Mouse (Mus musculus) CD4-positive helper T cell, adult 2 months (primary cell): Measurements from ENCODE around the gene Mbnl2.

Experiments
- DNase-seq: peaks from one replicate; pipeline ENCODE4 v3.0.0-alpha.2; 2012; ENCODE audit warnings: low read depth, missing footprints, low spot score

Gene Mbnl2

GRCm38 (mm10) chr14:120409854-120410253 is 134.4 kb downstream of the Mbnl2 start:
- DNase-seq: no peak

DNA sequence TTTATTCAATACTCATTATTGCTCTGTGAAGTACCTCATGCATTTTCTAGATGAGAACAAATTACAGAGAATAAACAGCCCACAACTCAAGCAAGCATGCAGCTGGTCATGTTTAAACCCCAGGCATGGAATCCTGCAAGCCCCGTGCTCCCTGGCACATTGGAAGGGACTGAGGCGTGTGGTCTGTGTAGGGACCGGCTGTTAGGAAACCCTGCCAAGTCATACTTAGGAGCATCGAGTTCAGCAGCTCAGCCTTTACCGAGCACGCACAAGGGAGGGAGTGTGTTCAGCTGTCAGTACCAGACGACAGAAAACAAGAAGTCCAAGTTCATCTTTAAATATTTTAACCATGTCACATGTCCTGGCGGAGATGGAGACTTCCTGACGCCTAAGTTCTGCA is 141.4 kb downstream of the Mbnl2 start:
- no peak for DNase-seq

GRCm38 (mm10) chr14:120418964-120419363 is 143.5 kb downstream of the Mbnl2 start:
- DNase-seq: no peak

GRCm38 (mm10) chr14:120428497-120428896 is 153.0 kb downstream of the Mbnl2 start:
- no peak for DNase-seq

DNA sequence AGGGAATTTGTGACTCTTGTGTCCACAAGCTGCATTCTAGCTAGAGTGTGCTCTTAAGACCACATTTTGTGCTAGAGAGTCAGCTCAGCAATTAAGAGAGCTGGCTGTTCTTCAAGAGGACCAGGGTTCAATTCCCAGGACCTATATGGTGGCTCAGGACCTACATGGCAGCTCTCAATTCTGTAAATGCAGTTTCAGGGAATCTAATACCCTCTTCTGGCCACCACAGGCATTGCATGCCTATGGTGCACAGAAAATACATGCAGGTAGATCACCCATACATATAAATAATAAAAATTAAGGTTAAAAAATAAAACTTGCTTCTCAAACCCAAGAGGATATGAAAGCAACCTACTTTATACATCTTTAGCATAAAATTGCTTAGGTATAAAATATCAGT is 157.3 kb downstream of the Mbnl2 start:
- DNase-seq: peak; percentile 16

DNA sequence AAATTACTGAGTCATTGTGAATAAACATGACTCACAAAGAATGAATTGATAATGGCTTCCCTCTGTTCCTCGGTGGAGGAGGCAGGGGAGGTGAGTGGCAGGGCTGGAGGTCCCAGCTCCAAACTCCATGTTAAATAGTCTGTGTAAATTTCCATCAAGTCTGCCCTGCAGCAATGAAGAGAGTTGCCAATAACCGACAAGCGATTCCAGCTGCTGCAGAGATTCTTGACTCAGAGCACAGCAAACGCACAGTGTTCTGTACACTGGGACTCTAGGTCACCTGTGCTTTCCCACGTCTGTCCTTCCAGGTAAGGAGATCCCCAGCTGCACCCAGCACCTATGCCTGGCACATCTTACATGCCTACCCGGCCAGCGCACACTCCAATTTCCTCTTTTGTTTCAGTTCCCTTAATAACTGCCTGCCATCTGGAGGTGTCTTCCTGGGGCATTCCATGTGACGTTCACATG is 158.5 kb downstream of the Mbnl2 start:
- DNase-seq: no peak

DNA sequence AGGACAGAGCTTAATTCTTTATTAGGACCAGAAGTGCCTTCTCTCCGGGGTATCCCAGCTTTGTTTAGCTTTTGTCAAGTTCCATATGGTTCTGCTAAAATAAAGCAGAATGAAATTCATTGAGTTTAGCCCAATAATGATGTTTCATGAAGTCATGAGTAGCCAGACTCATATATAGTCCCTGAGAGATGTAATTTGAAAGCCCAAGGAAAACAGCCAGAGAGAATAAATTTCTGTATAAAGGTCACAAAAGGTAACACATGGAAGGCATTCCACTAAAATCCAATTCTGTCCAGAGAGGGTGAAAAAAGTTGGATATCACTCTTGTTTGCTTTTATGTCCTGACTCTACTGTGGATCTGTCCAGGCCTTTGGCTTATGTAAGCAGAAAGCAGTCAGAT is 159.4 kb downstream of the Mbnl2 start:
- DNase-seq: no peak

- DNase-seq: no peak
Measured at GRCm38 (mm10) chr14:120440716-120441115, 165.2 kb downstream of the Mbnl2 start.

DNA sequence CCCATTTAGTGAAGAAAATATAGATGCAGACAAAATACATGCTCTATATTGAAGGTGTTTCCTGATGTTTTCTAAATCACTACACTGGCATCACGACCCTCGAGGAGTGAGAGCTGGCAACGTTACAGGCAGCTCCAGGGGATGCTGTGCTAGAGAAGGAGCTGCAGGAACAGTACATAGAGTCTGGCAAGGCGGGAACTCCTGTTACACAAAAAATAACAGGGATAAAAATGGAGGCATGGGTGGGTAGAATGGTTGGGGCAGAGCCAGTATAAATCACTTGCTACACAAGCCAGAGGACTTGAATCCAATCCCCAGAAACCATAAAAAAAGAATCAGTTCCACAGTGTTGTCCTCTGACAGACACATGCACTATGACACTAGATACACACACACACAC is 165.8 kb downstream of the Mbnl2 start:
- no peak for DNase-seq

- DNase-seq: no peak
Measured at GRCm38 (mm10) chr14:120441836-120442235, 166.4 kb downstream of the Mbnl2 start.

- no peak for DNase-seq
Measured at GRCm38 (mm10) chr14:120454221-120454620, 178.8 kb downstream of the Mbnl2 start.

DNA sequence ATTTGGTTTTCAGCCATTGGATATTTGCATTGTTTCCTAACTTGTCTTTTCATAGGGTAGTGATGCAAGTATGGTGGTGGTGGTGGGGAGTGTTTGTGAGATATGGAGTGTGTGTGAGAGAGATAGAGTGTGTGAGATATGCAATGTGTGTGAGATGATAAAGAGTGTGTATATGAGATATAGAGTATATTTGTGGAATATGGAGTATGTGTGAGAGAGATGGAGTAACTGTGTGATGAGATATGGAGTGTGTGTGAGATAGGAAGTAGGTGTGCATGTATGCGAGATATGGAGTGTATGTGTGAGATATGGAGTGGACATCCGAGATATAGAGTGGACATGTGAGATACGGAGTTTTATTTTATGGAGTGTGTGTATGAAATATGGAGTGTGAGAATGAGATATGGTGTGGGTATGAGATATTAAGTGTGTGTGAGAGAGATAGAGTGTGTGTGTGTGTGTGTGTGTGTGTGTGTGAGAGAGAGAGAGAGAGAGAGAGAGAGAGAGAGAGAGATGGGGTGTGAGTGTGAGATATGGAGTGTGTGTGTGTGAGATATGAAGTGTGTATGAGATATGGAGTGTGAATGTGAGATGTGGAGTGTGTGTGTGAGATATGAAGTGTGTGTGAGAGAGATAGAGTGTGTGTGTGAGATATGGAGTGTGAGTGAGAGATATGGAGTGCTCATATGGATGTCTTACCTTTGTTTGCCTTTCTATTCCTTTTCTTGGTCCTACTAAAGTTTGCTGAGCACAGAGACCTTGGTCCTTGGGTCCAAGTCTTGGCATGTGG is 188.7 kb downstream of the Mbnl2 start:
- DNase-seq: no peak

DNA sequence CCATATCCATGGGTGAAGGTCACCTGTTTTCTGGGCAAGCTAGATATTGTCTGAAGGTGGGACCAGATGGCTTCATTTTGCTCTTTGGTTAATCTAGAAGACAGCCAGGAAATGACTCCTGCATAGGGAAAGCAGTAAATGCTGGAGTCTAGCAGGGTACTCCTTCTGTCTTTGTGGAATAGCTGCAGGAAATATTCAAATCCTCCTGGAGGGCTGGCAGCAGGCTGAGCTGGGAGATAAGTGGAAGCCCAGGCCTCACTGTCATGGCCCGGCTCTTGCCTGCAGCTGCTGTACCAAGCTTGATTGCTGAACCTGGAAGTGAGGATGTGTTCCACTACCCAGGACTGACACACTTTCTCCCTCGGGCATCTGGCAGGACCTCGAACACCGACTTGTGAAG is 191.3 kb downstream of the Mbnl2 start:
- DNase-seq: no peak

DNA sequence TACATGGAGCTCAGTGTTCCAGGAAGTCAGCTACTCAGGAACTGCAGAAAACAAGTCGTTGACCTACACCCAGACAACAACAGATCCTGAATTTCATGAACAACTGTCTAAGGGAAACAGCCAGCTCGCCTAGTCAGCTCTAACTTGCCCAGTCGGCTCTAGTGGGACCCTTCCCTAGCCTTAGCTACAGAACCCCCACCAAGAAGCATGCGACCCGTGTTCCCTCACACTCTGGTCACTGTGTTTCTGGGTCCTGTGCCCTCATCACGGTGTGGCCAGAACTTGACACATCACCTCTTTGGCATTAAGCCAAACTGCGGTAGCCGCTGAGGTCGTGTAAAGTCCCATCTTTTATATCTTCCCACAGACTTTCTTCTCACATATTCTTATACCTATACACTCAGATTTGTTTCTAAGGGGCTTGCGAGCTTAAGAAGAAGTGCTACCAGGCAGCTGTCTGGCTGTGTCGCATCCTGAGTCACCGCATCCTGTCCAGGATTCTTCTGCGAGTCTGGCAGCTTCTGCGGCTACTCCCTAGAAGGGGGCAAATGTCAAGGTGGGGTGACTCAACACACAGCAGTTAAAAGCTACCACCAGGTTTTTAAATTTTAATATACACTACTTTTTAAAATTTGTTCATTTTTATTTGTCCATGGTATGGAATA is 193.8 kb downstream of the Mbnl2 start:
- no peak for DNase-seq

- DNase-seq: no peak
Measured at GRCm38 (mm10) chr14:120476186-120476697, 200.8 kb downstream of the Mbnl2 start.

DNA sequence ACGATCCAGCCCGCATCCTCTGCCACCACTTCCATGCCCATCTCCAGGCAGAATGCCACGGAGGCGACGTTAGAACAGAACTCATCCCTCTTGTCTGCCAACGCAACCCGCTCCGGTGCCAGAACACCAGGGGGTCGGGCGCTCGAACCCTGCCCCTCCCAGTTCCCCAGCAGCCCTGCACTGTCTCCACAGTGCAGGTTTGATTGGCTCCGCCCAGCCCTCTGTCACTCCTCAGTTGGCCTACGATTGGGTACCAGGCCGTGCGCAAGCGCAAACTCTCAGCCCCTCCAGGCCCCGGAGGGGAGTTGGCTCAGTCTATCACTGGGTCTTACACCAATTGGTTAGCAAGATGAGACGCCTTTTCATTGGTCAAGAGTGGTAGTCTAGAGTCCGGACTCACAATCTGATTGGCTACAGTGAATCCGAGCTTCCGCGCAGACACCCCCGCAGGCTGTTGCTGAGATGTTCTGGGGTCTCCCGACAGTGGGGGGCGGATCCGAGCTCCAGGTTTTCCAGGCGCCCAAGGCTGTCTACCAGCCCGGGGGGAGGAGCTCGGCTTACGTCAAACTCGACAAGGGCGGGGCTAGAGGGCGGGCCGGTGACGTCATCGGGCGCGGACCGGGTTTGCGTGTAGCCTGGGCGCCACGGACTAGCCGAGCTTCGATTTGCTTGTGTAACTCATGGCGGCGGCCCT is 202.0 kb downstream of the Mbnl2 start:
- DNase-seq: peak; percentile 98

GRCm38 (mm10) chr14:120477982-120478568 is 202.6 kb downstream of the Mbnl2 start, which contains the start of gene Rap2a:
TSS of gene Rap2a (plus strand) at chr14:120478444.
- peak; percentile 99 for DNase-seq

DNA sequence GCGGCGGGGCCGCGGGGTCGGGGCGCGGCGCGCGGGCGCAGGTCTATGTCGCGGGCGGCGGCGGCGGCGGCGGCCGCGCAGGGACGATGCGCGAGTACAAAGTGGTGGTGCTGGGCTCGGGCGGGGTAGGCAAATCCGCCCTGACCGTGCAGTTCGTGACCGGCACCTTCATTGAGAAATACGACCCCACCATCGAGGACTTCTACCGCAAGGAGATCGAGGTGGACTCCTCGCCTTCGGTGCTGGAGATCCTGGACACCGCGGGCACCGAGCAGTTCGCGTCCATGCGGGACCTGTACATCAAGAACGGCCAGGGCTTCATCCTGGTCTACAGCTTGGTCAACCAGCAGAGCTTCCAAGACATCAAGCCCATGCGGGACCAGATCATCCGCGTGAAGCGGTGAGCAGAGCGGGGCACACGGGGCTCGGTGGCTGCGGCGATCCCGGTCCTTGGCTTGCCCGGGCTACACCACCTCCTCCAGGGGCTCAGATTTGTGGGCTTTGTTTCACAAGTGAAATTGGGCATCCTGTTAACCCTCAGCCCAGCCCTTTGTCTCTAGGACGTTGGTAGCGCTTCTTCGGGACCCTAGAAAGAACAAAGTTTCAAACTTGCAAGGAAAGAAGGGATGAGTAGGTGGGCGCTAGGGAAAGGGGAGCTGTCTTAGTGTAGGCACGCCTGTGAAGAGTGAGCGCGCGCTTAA is 203.3 kb downstream of the Mbnl2 start:
- no peak for DNase-seq

DNA sequence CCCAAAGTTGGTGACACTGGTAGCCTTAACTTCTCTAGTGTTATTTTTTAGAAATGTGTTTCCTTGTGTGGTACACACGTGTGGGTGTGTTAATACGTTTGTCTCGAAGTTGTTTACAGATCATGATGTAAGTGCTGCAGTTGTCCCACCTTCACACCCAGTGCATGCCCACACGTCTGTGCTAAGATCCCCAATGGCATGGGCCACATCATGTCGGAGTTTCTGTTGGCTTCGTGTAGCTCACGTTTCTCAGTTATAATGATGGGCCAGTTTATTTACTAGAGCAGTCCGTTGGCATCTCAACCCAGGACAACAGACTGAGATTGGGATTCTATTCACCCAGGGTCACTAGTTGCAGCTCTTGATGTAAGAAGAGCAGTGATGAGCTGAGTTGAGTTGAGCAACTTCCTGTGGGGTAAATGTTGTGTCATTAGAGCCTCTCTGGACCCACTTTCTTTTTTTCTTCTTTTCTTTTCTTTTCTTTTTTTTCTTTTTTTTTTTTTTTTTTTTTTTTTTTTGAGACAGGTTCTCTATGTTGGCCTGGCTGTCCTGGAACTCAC is 205.0 kb downstream of the Mbnl2 start:
- DNase-seq: no peak

GRCm38 (mm10) chr14:120480927-120481326 is 205.5 kb downstream of the Mbnl2 start:
- DNase-seq: no peak
